Mouse (Mus musculus) neural tube, embryonic 15.5 days (tissue): ENCODE results near the gene Afap1l2. TPM values are rescaled to one million over a fixed set of nuclear protein-coding genes. Genes with fewer than 3 reads are reported as not detected.

Source experiments
- ATAC-seq: fragments of 200-750 bp; cut with Nextera tagmentation; 2 replicates; pipeline ENCODE4 v1.8.0; 2017; ENCODE audit warnings: mild to moderate bottlenecking, moderate TSS enrichment, moderate library complexity; ENCODE audit not compliant: low FRiP score
- H3K27ac ChIP-seq: fragments of 300-500 bp; sonication (generic); replicated peaks from 2 replicates; pipeline ENCODE4 v1.5.1; 2015; ENCODE audit warnings: mild to moderate bottlenecking, inconsistent platforms
- H3K27me3 ChIP-seq: fragments of 300-500 bp; sonication (generic); replicated peaks from 2 replicates; pipeline ENCODE4 v1.6.1; 2015; ENCODE audit warnings: inconsistent platforms
- H3K36me3 ChIP-seq: fragments of 300-500 bp; sonication (generic); 2 replicates; pipeline ENCODE4 v1.6.1; 2015; ENCODE audit warnings: inconsistent platforms
- H3K4me1 ChIP-seq: fragments of 300-500 bp; sonication (generic); 2 replicates; pipeline ENCODE4 v1.6.1; 2015; ENCODE audit warnings: inconsistent platforms
- H3K4me2 ChIP-seq: fragments of 300-500 bp; sonication (generic); 2 replicates; pipeline ENCODE4 v1.6.1; 2015; ENCODE audit warnings: inconsistent platforms, mild to moderate bottlenecking, moderate library complexity
- H3K4me3 ChIP-seq: fragments of 300-500 bp; sonication (generic); replicated peaks from 2 replicates; pipeline ENCODE4 v1.5.1; 2015; ENCODE audit warnings: mild to moderate bottlenecking, inconsistent platforms
- H3K9ac ChIP-seq: fragments of 300-500 bp; sonication (generic); replicated peaks from 2 replicates; pipeline ENCODE4 v1.6.1; 2015; ENCODE audit warnings: mild to moderate bottlenecking, inconsistent platforms
- H3K9me3 ChIP-seq: fragments of 300-500 bp; sonication (generic); replicated peaks from 2 replicates; pipeline ENCODE4 v1.6.1; 2016; ENCODE audit warnings: inconsistent platforms
- WGBS: fragments of 180-500 bp; shearing (Covaris S2); methylation state at CpG from one replicate; pipeline ENCODE4 v1.1.7; 2015; ENCODE audit warnings: mixed read lengths; 5-methylcytosine and 5-hydroxymethylcytosine counted together
- polyA plus RNA-seq: library from polyadenylated mRNA; unstranded; fragments of >200 nt; fragmentation: Nextera tagmentation; extraction: Ambion mirVana; gene quantifications from 2 replicates; pipeline ENCODE4 v1.2.1, GENCODE M21; 2015

Afap1l2 gene
- polyA plus RNA-seq, 1 experiment from 2014 or later: 12.3 TPM

GRCm38 (mm10) chr19:57028327-57029179 lies 20.5 kb upstream of the Afap1l2 start:
- Histone ChIP-seq H3K9ac (no peak overlapping the region), H3K4me2 (no peak overlapping the region), H3K27ac (no peak overlapping the region), H3K27me3 (no peaks in the 10 kb centered on the region), H3K4me3 (no peak overlapping the region), H3K9me3 (no peaks in the 10 kb centered on the region; the same call in 1 of the 2 replicates), H3K36me3 (no peaks in the 10 kb centered on the region; the same call in 1 of the 2 replicates), H3K4me1 (no peaks in the 10 kb centered on the region)
- ATAC-seq: no peak
- 43% methylated on average over 8 of the region's 8 CpGs for WGBS

- Histone ChIP-seq H3K4me1 (no peaks in the 10 kb centered on the region), H3K4me2 (no peak overlapping the region), H3K9ac (no peak overlapping the region), H3K27ac (no peak overlapping the region), H3K4me3 (no peak overlapping the region), H3K27me3 (no peaks in the 10 kb centered on the region), H3K9me3 (no peaks in the 10 kb centered on the region; the same call in 1 of the 2 replicates), H3K36me3 (no peaks in the 10 kb centered on the region)
- no peak for ATAC-seq
- WGBS: 82% methylated on average over 4 of the region's 4 CpGs
Measured at GRCm38 (mm10) chr19:57026501-57026900, 18.5 kb upstream of the Afap1l2 start.

- Histone ChIP-seq H3K4me2 (no peak overlapping the region), H3K27ac (no peak overlapping the region), H3K9me3 (no peaks in the 10 kb centered on the region), H3K4me3 (no peak overlapping the region), H3K27me3 (no peaks in the 10 kb centered on the region), H3K36me3 (no peaks in the 10 kb centered on the region), H3K4me1 (0 out of 2 replicates have a peak, but pooled peaks cover 3% of the 10 kb centered on the region), H3K9ac (no peak overlapping the region)
- 87% methylated on average over 8 of the region's 8 CpGs for WGBS
- ATAC-seq: no peak
Measured at GRCm38 (mm10) chr19:57017785-57018179, 9.8 kb upstream of the Afap1l2 start.

- H3K9me3 ChIP-seq: no peaks in the 10 kb centered on the region
- no peak for ATAC-seq
- peak overlapping the region; percentile 24; the same call in 1 of the 2 replicates for H3K27ac ChIP-seq
- 57% methylated on average over 15 of the region's 15 CpGs for WGBS
- H3K4me1 ChIP-seq: 0 out of 2 replicates have a peak, but pooled peaks cover 3% of the 10 kb centered on the region
- H3K4me3 ChIP-seq: no peak overlapping the region
- H3K4me2 ChIP-seq: no peak overlapping the region
- no peaks in the 10 kb centered on the region for H3K27me3 ChIP-seq
- H3K9ac ChIP-seq: no peak overlapping the region
- H3K36me3 ChIP-seq: no peaks in the 10 kb centered on the region
Measured at GRCm38 (mm10) chr19:57016995-57017784, 9.2 kb upstream of the Afap1l2 start.

GRCm38 (mm10) chr19:57014808-57015207 lies 6.8 kb upstream of the Afap1l2 start:
- Histone ChIP-seq H3K4me3 (no peak overlapping the region), H3K36me3 (no peaks in the 10 kb centered on the region), H3K27ac (no peak overlapping the region), H3K4me1 (0 out of 2 replicates have a peak, but pooled peaks cover 3% of the 10 kb centered on the region), H3K9me3 (no peaks in the 10 kb centered on the region), H3K9ac (no peak overlapping the region), H3K4me2 (no peak overlapping the region), H3K27me3 (0 out of 2 replicates have a peak, but pooled peaks cover under 1% of the 10 kb centered on the region)
- no peak for ATAC-seq
- WGBS: 87% methylated on average over 3 of the region's 3 CpGs

GRCm38 (mm10) chr19:57013271-57013677 lies 5.2 kb upstream of the Afap1l2 start:
- ATAC-seq: no peak
- Histone ChIP-seq H3K9ac (no peak overlapping the region), H3K4me1 (peaks cover 9% of the 10 kb centered on the region), H3K27ac (no peak overlapping the region), H3K4me3 (no peak overlapping the region), H3K27me3 (peaks cover 11% of the 10 kb centered on the region), H3K36me3 (no peaks in the 10 kb centered on the region), H3K4me2 (no peak overlapping the region), H3K9me3 (no peaks in the 10 kb centered on the region)
- WGBS: 56% methylated on average over 6 of the region's 6 CpGs

- WGBS: 55% methylated on average over 3 of the region's 3 CpGs
- Histone ChIP-seq H3K4me1 (peaks cover 17% of the 10 kb centered on the region), H3K36me3 (no peaks in the 10 kb centered on the region), H3K4me2 (no peak overlapping the region), H3K27ac (no peak overlapping the region), H3K9me3 (no peaks in the 10 kb centered on the region), H3K27me3 (peaks cover 23% of the 10 kb centered on the region), H3K9ac (no peak overlapping the region), H3K4me3 (no peak overlapping the region)
- no peak for ATAC-seq
Measured at GRCm38 (mm10) chr19:57012068-57012467, 4.0 kb upstream of the Afap1l2 start.

- WGBS: 42% methylated on average over 4 of the region's 4 CpGs
- H3K27ac ChIP-seq: no peak overlapping the region
Measured at GRCm38 (mm10) chr19:57010064-57010463, 2.0 kb upstream of the Afap1l2 start.

GRCm38 (mm10) chr19:57009653-57010052 lies 1.6 kb upstream of the Afap1l2 start:
- no peak for ATAC-seq

More at GRCm38 (mm10) chr19:57010064-57010463, 2.0 kb upstream of the Afap1l2 start:
- no peak overlapping the region for H3K4me2 ChIP-seq
- H3K9me3 ChIP-seq: no peaks in the 10 kb centered on the region
- H3K9ac ChIP-seq: no peak overlapping the region
- peaks cover 23% of the 10 kb centered on the region for H3K4me1 ChIP-seq
- H3K36me3 ChIP-seq: no peaks in the 10 kb centered on the region
- no peak for ATAC-seq
- peaks cover 30% of the 10 kb centered on the region for H3K27me3 ChIP-seq
- H3K4me3 ChIP-seq: no peak overlapping the region

GRCm38 (mm10) chr19:57007291-57007690 lies 737 bp downstream of the Afap1l2 start:
- 59% methylated on average over 16 of the region's 16 CpGs for WGBS
- H3K36me3 ChIP-seq: no peaks in the 10 kb centered on the region
- no peaks in the 10 kb centered on the region for H3K9me3 ChIP-seq
- peaks cover 38% of the 10 kb centered on the region for H3K4me1 ChIP-seq
- 0 out of 2 replicates have a peak overlapping the region, but pooled peaks have one; percentile 37 for H3K27ac ChIP-seq
- H3K9ac ChIP-seq: 0 out of 2 replicates have a peak overlapping the region, but pooled peaks have one; percentile 14
- peak overlapping the region; percentile 75 for H3K4me2 ChIP-seq
- peak overlapping the region; percentile 48 for H3K4me3 ChIP-seq
- H3K27me3 ChIP-seq: peaks cover 30% of the 10 kb centered on the region
- ATAC-seq: no peak

More at GRCm38 (mm10) chr19:57009653-57010052, 1.6 kb upstream of the Afap1l2 start:
- Histone ChIP-seq H3K9ac (no peak overlapping the region), H3K4me3 (no peak overlapping the region), H3K4me2 (no peak overlapping the region), H3K27ac (no peak overlapping the region), H3K4me1 (peaks cover 27% of the 10 kb centered on the region), H3K36me3 (no peaks in the 10 kb centered on the region), H3K9me3 (no peaks in the 10 kb centered on the region), H3K27me3 (peaks cover 30% of the 10 kb centered on the region)
- 46% methylated on average over 4 of the region's 4 CpGs for WGBS

- Histone ChIP-seq H3K9me3 (no peaks in the 10 kb centered on the region), H3K4me3 (peak overlapping the region; percentile 48), H3K4me1 (peaks cover 41% of the 10 kb centered on the region), H3K27me3 (peaks cover 30% of the 10 kb centered on the region), H3K4me2 (peak overlapping the region; percentile 75), H3K9ac (0 out of 2 replicates have a peak overlapping the region, but pooled peaks have one; percentile 14), H3K36me3 (no peaks in the 10 kb centered on the region), H3K27ac (peak overlapping the region; percentile 37; the same call in 1 of the 2 replicates)
- ATAC-seq: no peak
- 54% methylated on average over 13 of the region's 13 CpGs for WGBS
Measured at GRCm38 (mm10) chr19:57006841-57007240, 1.2 kb downstream of the Afap1l2 start.
